Mouse (Mus musculus) embryo, embryonic 10 days (tissue): ENCODE measurements at regions not wholly inside any gene's neighbourhood (a gene's known extent, or its start where the extent isn't known, plus 50 kb on each side); places are given as distances from the start of the nearest gene placed in this dataset.

ENCODE experiments used
- DNase-seq: peaks from one replicate; pipeline ENCODE4 v3.0.0-alpha.2; 2015; ENCODE audit warnings: low spot score

DNA sequence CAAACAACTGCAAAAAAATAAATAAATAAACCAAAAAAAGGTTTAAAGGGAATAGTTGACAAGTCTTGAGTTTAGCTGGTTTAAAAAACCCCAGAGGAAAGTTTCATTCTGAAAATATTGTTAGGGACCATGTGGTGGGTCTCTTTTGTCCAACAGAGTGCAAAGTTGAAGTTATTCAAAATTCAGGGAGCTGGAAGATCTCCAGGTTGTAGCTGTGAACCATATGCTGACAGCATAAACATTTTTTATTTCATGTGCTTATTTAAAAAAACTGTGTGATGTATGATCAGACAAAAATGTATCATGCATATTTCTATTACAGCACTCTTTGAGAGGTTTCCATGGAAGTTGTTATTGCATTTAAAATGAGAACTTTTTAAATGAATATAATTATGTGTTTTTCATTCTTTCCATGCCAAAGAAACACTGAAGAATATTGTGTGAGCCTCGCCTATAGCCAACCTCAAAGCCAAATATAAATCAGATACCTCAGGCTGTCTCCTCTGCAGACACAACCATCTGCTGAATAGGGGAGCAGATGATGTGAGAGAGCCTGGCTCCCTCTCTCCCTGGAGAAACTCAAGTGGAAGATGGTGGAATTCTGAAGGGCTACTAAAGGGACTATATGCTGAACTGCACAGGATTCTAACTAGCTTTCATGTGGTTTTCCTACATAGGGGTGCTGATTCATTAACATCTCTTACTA, 413.4 kb upstream of the Impad1 start:
- DNase-seq: no peak

- DNase-seq: peak; percentile 56
Observed at GRCm38 (mm10) chr4:5205328-5206208, 412.4 kb upstream of the Impad1 start.

GRCm38 (mm10) chr4:5194272-5194671, 401.1 kb upstream of the Impad1 start:
- peak; percentile 11 for DNase-seq

DNA sequence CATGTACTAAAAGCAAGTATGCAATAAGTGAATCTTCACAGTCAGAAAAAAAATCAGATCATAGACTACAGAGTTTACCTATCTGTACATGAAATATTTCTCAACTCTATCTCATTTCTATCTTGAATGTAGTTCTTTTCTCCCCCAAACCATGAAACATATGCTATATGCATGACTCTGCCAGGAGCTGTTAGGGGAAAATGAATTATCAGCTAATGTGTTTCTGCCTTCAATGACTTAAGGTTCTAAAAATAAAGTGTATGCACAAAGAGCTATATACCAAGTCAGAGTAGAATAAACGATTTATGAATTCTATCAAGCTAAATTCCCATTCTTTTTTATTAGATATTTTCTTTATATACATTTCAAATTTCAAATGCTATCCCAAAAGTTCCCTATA, 388.4 kb upstream of the Impad1 start:
- DNase-seq: no peak

- DNase-seq: no peak
Observed at GRCm38 (mm10) chr4:5178991-5179693, 386.0 kb upstream of the Impad1 start.

- DNase-seq: no peak
Observed at GRCm38 (mm10) chr4:5165263-5165662, 372.1 kb upstream of the Impad1 start.

DNA sequence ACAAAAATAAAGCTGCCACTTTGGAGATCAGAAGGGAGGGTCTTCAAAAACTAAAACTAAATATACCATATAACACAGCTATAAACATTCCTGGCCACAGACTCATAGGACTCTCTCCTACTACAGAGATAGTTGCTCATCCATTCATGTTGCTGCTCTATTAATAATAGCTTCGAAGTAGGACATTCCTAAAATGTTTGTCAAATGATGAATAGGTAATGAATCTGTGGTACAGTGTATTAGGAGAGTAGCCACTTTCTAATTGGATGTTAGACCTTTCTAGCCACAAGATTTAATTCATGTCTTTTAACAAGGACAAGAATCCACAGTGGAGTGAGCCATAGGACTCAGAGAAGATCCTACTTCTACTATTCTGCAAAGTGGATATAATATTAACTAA, 367.8 kb upstream of the Impad1 start:
- no peak for DNase-seq

- no peak for DNase-seq
Observed at GRCm38 (mm10) chr4:5130726-5131125, 337.6 kb upstream of the Impad1 start.

- DNase-seq: no peak
Observed at GRCm38 (mm10) chr4:5126059-5126458, 332.9 kb upstream of the Impad1 start.

- no peak for DNase-seq
Observed at GRCm38 (mm10) chr4:5098411-5098810, 305.3 kb upstream of the Impad1 start.

DNA sequence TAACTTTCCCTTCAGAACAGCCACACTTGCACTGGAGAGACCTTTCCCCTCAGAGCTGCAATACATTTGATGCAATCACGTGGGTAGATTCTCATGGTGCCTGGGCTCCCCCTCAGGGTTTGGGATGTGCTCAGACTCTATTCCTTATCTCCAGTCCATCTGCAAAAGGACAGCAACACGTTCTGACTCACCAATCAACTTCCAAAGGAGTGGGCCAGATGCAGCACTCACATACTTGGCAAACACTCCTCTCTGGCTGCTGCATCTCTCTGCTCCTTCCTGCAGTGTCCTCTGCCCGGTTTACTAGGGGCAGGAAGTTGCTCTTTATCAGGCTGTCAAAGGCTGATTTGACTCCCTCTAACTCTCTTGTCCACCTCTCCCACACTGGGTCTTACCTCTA, 285.6 kb upstream of the Impad1 start:
- DNase-seq: no peak

- no peak for DNase-seq
Observed at GRCm38 (mm10) chr4:5074754-5075153, 281.6 kb upstream of the Impad1 start.

DNA sequence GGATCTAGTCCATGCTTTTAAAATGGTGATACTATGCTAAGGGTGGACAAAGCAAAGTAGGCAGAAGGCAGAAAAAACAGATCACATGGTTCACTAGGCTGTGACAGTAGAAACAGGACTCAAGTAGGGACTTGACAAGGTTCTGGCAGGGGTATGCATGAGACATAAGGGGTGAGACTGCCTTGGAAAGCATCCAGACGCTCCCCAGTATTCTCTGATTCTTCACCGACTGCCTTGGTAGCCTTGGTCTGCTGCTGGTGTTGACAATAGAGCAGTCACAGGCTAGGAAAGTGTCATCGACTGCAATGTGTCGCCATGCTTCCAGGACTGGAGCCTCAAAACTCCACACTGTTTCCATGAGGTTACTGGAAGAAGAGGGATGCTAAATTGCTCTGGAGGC, 278.1 kb upstream of the Impad1 start:
- no peak for DNase-seq

DNA sequence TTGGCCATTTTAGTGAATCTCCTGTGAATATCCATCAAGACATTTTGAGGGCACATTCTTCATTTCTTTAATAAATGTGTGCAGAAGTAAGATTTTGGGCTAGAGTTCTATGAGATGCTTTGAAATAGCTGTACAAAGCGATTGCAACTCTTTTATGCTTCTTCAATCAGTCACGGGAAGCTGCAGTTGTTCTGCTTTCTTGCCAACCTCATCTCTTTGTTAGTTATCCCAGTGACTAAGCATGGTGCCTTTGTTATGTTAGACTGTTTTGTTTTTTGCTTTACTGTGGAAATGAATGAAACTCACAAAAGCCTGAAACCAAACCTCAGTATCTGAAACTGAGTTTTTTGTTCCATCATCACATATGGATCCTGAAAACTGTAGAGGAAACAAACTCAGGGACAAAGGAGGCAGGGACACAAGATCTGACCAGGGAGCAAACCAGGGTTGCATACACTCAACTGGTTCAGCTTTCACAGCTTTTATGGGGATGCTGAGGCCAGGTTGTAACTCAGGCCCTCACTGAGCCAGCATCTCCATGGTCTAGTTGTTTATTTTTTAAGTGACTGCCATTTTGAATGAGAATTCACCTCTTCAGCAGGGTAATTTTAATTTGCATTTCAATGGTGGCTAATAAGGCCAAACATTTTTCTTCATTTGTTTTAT, 266.3 kb upstream of the Impad1 start:
- no peak for DNase-seq

GRCm38 (mm10) chr4:5029929-5030328, 236.8 kb upstream of the Impad1 start:
- DNase-seq: no peak

DNA sequence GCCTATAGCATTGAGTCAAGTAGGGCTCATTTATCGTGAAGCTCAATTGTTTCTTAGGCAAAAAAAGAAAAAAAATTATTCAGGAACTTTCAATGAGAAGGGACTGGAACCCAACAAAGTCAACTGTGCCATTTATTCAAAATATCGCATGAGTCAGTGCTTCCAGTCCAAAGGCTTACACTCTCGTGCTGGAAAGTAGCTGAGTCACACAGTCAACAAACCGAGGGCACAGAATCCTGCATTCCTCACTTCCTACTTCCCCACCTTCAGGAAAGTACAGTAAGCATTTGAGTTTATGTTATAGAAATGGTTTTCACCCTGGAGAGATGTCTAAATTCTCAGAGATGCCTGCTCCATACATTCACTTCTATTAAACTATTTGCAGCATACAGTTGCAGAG, 194.3 kb upstream of the Impad1 start:
- no peak for DNase-seq

GRCm38 (mm10) chr4:4983474-4984194, 190.5 kb upstream of the Impad1 start:
- no peak for DNase-seq

GRCm38 (mm10) chr4:4971800-4972319, 178.7 kb upstream of the Impad1 start:
- no peak for DNase-seq

DNA sequence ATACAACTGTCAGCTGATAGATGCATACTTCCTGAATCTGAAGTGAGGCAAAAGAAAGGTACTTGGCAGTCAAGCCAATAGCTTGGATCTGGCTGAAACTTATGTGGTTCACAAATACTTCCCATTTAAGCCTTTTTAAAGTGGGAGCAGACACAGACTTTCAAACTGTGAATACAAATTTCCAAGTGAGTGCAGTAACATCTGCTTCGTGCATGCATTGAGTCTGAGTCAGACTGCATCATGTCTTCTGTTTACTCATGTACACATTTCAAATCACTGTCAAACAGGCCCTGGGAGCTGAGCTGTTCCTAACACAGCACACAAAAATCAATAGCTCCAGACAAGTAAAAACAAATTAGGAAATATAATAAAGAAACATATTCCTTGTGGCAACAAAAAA, 155.8 kb upstream of the Impad1 start:
- no peak for DNase-seq

DNA sequence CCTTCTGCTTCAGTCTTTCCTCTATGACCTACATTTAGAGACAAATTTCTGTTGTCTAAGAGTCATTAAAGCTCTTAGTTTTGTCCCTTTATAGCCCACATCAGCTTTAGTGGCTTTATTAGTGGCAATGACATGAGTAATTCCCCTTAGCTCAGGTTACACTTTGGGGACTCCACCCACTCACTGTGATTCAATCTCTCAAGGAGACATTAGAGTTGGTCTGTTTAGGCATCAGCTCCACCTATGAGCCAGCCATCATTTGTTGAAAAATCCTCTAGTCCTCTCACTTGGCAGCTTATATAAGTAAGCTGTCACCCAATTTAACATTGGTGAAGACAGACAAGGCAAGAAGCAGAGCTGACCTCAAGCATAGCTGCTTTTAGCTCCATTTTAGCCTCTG, 151.3 kb upstream of the Impad1 start:
- DNase-seq: no peak

DNA sequence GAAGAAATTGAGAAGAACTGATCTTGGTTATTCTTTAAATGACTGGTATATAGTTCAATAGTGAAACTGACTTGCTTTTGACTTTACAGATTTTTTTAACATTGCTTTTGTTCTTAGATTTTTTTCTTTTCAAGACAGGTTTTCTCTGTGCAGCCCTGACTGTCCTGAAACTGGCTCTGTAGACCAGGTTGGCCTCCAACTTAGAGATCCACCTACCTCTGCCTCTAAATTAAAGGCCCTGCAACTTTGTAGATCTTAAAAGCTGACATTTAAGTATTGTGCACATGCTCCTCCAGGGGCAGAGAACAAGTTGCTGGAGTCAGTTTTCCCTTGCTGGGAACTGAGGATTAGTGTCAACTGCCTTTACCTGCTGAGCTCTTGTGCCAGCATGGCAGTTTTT, 132.6 kb upstream of the Impad1 start:
- DNase-seq: no peak
